Mouse (Mus musculus): Measurements from ENCODE around the gene Sdr39u1.
A peak's percentile ranks its signal among the peaks of the same experiment; 100 is the strongest.

Gene Sdr39u1

GRCm38 (mm10) chr14:55899701-55900413 lies at the start of gene Sdr39u1:
Gene Sdr39u1 (minus strand): TSS chr14:55900293.
- peak; percentile 83 for DNase-seq

DNA sequence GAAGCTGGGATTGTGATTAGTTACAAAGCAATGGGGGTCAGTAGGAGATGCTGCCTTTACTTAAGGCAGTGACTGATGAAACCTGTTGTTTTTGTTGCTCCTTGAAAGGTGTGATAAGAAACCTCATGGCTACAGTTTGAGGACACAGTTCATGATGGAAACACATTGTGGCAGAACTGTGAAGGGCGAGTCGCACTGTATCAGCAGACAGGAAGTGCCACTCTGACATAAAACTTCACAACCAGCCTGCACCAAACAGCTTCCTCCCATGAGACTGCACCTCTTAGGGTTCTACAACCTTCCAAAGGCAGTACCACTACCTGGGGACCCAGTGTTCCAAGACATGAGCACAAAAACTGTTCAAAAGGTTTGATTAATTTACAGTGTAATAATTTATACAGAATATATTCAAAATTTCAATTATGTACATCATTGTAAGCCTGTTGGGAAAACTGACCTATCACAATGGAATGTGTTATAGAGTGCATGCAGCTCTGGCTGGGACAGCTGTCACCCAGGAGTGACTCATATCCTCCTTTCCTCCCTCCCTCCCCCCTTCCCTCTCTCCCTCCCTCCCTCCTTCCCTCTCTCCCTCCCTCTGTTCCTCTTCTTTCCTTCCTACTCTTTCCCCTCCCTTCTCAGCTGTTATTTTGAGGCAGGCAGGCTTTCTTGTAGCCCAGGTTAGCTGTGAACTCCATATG lies 46.3 kb upstream of the Sdr39u1 start:
- DNase-seq, result no peak

GRCm38 (mm10) chr14:55944575-55944974 lies 44.5 kb upstream of the Sdr39u1 start, which contains the start of gene Cma1:
Gene Cma1 (minus strand): TSS chr14:55944675.
- DNase-seq, result no peak

- no peak for DNase-seq
Observed at GRCm38 (mm10) chr14:55943601-55944000, 43.5 kb upstream of the Sdr39u1 start.

DNA sequence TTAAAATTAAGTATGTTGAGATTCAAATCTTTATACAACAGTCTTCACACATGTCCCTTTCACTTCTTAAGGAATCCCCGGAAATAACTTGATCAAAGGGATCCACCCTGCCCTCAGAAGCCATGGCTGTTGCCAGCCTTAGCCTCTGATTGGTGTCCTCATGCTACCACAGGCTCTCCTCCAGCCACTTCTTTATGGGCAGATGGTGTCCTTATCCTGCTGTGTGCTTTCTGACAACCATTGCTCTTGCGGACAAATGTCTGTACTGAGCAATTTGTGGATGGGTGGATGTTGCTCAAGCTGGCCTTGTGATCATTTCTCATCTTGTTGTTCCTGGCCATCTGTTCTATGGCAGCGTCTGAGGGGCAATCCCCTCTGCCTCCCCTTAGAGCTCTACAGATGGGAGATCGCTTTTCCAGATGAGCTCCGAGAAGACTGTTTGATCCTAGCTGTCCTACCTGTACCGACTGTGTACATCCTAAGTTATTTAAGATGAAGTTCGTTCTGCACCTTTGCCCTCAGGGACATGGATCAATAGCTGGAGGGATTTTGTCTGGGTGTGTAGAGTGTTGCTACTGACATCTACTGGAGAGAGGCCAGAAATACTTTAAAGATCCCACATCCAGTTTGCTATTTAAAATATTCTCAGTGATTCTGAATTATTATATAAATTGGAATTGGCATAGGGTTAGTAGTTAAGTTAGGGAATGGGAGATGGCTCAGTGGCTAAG lies 40.1 kb upstream of the Sdr39u1 start:
- DNase-seq, result no peak

- peak; percentile 6 for DNase-seq
Observed at GRCm38 (mm10) chr14:55933586-55933985, 33.5 kb upstream of the Sdr39u1 start.

GRCm38 (mm10) chr14:55929263-55929997 lies 29.3 kb upstream of the Sdr39u1 start:
- no peak for DNase-seq

DNA sequence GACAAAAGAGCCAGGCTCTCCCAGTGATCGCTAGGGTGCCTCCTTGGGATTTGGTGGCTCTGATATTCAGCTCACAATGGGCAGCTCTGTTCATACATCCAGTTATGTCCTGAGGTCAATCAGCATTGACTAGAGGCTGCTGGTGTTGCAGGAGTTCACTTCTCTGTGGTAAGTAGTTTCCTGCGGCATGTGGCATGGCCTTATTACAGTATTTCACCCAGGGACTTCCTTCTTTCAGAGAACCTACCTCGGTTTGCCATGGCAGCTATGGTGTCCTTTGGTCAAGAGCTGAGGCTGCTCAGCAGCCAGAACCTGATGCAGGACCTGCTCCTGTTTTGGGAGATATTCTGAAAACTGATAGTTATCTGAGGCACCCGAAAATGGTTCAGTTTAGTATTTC lies 26.8 kb upstream of the Sdr39u1 start:
- DNase-seq, result no peak

DNA sequence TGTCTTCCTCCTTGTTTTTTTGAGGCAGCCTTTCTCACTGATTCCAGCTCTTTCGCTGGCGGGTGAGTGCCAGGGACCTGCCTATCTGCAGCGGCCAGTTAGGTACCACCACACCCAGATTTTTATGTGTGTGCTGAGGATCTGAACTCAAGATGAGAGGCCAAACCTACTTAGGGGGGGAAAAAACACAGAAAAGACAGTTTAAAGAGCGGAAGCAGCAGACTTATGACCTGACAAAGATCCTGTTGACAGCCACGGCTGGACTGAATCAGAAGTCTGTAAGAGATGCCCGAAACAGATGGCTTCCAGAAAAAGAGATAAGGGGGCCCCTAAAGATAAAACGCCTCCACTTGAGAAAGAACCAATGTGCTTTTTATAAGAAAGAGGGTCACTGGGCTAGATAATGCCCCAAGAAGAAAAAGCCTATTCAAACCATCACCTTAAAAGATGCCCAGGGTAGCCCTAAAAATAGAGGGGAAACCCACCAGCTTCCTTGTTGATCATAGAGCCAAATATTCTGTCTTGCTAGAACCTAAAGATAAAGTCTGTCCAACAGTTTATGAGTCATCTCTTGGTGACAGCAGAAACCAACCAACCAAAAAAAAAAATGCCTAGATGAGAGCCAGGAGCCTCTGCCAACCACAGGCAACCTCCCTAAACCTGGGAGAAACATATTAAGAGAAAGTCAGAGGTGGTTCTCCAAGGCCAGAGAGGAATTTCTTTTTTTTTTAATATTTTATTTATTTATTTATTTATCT lies 22.6 kb upstream of the Sdr39u1 start:
- DNase-seq, result no peak

GRCm38 (mm10) chr14:55918240-55919082 lies 18.4 kb upstream of the Sdr39u1 start:
- DNase-seq, result peak; percentile 66

DNA sequence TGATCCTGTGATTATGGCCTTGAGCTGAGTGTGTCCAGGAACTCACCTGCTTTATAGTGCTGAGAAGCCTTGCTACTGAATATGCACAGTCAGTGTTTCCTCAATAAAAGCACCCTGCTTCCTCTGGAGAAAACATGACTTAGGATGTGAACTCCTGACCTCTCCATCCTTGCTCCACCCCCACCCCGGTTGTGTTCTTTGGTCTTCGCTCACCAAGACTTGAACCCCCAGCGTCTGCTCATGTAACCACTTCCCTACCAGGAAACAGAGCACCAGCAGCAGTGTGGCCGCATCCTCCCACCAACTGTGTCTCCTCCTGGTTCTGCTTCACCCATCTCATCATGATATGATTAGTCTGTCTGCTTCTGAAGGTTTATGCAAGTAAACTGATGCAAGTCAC lies 13.3 kb upstream of the Sdr39u1 start:
- no peak for DNase-seq

GRCm38 (mm10) chr14:55905518-55905917 lies 5.4 kb upstream of the Sdr39u1 start:
- no peak for DNase-seq

DNA sequence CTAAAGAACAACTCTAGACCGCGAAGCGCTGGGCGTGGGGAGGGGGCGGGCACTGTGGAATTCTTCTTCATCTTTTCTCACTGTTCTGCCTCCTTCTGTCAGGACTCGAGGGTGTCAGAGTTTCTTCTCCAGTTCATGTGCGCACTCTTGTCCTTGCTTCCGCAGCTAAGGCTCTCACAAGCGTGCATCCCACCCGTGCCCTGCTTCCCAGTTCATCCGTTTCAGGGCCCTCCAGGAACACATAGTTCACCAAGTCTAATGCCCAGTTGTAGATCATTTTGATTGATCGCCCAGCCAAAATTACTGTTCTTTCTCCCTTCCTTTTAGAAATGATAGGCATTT lies 292 bp upstream of the Sdr39u1 start:
- no peak for DNase-seq

GRCm38 (mm10) chr14:55898947-55899346 lies 1.1 kb downstream of the Sdr39u1 start:
- no peak for DNase-seq

DNA sequence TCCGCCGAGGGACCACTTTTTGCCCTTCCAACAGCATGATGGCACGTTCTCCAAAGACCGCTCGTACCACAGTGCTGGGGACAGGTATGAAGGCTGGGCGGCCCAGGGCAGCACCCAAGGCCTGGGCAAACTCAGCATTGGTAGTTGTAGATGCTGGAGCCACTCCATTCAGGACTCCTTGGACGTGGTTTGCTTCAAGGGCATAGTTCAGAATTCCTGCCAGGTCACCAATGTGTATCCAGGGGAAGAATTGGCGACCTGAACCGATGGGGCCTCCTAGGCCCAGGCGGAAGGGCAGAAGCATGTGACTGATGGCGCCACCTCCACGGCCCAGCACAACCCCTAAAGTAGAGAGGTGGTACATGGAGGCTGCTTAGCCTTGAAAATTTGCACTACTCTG lies 2.4 kb downstream of the Sdr39u1 start:
- peak; percentile 31 for DNase-seq

DNA sequence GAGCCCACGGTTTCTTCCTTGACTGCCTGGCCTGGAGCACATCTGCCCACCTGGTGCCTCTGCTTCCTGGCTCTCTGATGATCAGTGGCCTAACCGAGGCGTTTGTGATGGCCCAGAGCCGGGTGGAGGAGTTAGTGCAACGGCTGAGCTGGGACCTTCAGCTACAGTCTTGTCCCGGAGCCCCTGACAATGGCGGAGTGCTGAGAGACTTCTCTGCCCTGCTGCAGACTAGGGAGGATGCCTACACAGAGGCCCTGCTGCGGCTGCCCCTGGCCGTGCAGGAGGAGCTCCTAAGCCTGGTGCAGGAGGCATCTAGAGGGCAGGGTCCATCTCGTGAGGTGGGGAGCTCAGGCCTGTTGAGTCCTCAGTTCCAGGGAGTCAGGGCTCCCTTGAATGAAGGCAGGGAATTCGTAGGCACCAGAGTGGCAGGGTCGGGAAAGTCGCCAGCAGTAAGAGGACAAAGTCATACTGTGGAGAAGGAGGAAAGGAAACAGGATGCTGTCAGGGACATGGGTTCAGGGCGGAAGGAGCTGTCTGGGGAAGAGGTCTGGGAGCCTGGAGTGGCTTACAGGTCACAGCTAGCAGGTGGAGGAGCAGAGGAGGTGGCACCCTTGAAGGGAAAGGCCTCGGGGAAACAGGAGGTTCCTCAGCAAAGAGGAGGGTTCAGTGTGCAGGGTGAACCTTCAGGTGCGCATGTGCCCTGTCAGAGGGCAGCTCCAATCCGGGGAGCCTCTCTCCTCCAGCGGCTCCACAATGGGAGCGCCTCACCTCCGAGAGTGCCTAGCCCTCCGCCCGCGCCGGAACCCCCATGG lies 13.3 kb downstream of the Sdr39u1 start:
- DNase-seq, result no peak

DNA sequence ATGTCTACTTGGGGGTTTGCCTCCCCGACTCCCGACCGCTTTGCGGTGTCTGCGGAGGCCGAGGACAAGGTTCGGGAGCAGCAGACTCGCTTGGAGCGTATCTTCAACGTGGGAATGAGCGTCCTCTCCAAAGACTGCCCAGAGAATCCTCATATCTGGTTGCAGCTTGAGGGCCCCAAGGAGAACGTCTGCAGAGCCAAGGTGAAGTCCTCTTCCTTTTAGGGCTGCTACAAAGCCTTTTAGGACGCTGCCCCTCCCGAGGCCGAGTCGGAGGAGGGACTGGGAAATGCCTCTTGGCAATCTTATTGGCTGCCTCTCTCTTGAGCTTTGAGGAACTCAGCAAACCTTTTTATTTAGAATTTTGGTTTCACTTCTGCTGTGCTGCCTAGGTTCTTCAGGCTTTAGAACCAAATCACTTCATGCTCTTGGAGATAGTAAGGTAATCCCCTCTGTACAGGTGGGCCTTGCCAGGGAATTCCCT lies 14.3 kb downstream of the Sdr39u1 start:
- DNase-seq, result no peak

GRCm38 (mm10) chr14:55885114-55885790 lies 14.8 kb downstream of the Sdr39u1 start:
- DNase-seq, result peak; percentile 56

DNA sequence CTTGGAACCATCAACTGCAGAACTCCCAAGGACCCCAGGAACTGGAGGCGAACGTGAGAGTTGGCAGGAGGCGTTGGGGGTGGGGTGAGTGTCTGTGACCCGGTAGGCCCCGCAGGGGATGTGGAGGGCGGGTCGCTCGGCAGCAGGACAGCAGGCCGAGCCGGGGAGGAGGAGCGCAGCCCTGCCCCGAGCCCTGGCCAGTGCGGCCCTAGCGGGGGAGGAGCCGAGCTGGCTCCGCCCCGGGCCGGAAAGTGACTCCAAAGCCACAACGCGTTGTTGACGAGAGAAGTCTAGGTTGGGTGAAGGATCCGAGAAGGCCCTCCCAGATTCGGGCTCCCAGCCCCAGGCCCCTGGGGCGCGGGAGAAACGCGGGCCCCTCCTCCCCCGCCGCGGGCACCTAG lies 15.4 kb downstream of the Sdr39u1 start, which contains the start of gene Khnyn:
Gene Khnyn, plus strand, starts transcription at position 235 of the 401 bp plus-strand sequence.
- DNase-seq, result peak; percentile 93

DNA sequence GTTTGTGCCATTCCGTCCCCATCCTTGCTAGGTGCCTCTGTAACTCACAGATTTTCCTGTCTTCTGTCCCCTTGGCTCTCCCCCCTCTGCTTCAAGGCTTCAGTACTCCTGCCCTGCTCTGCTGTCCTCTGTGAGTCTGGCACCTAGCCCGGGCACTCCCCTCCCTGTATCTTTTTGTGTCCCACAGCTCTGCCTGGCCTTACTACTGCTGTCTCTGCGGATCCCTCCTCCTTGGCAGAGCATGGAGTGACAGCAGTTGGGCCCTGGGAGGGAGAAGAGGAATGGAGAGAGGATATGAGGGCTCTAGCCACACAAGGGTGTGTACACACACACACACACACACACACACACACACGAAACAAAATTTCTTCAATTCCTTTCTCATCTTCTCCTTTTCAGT lies 15.9 kb downstream of the Sdr39u1 start, which contains the start of gene Cbln3:
Gene Cbln3, minus strand, starts transcription at position 227 of the 400 bp plus-strand sequence.
- peak; percentile 66 for DNase-seq

All from kidney, adult 18-20 months (tissue).